Mouse (Mus musculus) thymus, adult 18-20 months (tissue): ENCODE measurements at regions not wholly inside any gene's neighbourhood (a gene's known extent, or its start where the extent isn't known, plus 50 kb on each side); places are given as distances from the start of the nearest gene placed in this dataset.
A peak's percentile ranks its signal among the peaks of the same experiment; 100 is the strongest.
"Not testable (repeated sequence)": the region's sequence is repeated elsewhere in the genome, so short reads cannot be mapped to it uniquely, and the experiment has no call there.

Experiments
- DNase-seq, 2 experiments: peaks; one replicate each; pipeline ENCODE4 v3.0.0; 2022; ENCODE audit warnings: mixed read lengths in 2 of 2

DNA sequence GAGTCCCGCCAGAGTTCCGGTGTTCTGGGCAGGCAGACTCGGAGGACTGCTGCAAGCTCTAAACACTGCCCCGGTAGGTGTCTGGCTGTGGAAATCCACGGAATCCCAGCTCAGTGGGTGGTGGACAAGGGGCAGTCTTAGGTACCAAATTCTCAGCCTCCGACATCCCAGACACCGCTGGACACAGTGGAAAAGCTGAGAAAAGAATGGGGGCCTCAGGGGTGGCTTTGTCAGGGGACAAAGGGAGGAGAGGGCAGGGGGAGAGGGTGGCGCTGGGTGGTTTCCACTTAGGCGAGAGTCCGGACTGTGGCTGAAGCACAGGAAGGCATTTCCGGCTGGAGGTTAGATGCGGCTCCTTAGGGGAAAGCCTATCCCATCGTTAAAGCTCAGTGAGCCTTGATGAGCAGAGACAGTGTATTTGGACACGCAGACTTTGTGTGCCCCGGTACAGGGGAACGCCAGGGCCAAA lies 217.5 kb upstream of the Zpld1 start:
- DNase-seq = no peak

- no peak for DNase-seq
Measured at GRCm38 (mm10) chr16:55514448-55515200, 216.8 kb upstream of the Zpld1 start.

GRCm38 (mm10) chr16:55504796-55505413 lies 207.1 kb upstream of the Zpld1 start:
- no peak for DNase-seq

GRCm38 (mm10) chr16:55504274-55504673 lies 206.5 kb upstream of the Zpld1 start:
- DNase-seq = no peak

- no peak for DNase-seq
Measured at GRCm38 (mm10) chr16:55503273-55503672, 205.5 kb upstream of the Zpld1 start.

GRCm38 (mm10) chr16:55499831-55500230 lies 202.0 kb upstream of the Zpld1 start:
- DNase-seq = not testable (repeated sequence)

- no peak for DNase-seq
Measured at GRCm38 (mm10) chr16:55495051-55495450, 197.3 kb upstream of the Zpld1 start.

DNA sequence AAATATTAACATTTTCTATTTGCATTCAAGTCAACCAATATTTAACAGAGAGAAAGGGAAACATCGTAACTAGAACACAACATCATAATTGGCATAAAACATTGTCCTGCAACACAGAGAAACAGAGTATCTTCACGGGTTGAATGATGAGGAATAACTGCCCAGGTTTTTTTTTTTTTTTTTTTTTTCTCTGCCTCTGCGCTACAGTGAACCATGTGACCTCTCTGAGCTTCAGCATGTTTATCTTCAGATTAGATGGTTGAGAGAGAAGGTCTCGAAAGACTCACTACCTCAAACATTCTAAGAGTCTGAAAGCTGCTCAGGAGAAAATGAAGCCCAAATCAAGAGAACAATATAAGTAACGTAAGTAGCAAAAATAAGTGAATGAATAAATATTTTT lies 196.4 kb upstream of the Zpld1 start:
- no peak for DNase-seq

GRCm38 (mm10) chr16:55492111-55492510 lies 194.3 kb upstream of the Zpld1 start:
- no peak for DNase-seq

DNA sequence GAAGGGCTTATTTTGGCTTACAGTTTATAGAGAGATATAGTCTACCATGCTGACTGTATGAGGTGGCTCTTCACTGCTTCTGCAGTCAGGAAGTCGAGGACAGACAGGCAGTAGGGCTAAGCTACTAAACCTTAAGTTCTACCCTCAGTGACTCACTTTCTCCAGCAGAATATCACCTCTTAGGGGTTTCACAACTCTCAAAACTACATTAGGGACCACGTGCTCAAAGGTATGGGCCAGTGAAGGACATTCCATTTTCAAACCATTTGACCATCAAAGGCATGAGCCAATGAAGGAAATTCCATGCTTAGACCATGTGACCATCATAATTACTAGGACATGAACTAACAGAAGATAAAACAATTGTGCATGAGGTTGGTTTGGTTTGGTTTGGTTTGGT lies 186.6 kb upstream of the Zpld1 start:
- no peak for DNase-seq

DNA sequence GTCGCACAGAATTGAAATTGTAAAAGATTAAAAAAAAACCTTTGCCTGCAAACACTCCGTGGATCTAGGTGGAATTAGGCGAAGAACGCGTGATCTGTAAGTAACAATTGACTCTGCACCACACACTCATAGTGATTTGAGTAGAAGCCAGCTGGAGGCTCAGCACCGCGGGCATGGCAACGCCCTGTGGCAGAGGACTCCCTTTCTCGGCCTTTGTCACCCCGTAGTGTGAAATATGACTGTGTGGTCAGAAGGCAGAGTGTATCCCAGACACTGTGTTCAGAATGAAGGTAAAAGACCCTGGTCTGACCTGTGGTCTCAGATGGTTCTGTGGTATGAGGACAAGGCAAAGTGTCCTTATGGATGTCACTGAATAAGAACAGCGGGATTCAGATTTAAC lies 183.0 kb upstream of the Zpld1 start:
- DNase-seq = no peak

- DNase-seq = no peak
Measured at GRCm38 (mm10) chr16:55480304-55480703, 182.5 kb upstream of the Zpld1 start.

DNA sequence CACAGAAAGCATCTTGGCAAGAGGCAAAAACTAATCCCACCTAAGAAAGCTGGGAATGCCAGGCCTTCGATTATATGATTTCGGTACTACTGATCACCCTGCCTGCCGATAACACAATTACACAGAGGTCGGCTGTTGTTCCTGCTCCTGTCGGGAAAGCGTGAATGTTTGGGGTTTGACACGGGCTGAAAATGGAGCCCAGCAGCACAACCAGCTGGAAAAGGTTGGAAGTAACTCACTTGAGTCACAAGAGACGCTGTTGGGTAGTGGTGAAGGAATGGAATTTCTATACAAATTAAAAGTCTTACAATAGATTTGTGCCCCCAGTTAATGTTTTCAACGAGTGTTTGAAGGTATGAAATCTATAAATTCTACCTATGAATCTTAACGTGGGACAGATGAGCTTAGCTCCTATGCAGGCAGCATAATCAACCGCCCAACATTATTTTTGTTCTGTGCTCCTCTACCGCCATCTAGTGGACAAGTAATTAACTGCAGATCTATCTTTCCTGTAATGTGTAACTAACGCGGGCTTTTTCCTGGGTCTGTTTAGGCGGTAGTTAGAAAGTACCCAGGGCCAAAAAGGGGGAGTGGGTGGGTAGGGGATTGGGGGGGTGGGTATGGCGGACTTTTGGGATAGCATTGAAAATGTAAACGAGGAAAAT lies 178.9 kb upstream of the Zpld1 start:
- DNase-seq = no peak

GRCm38 (mm10) chr16:55474950-55475525 lies 177.3 kb upstream of the Zpld1 start:
- DNase-seq = no peak

DNA sequence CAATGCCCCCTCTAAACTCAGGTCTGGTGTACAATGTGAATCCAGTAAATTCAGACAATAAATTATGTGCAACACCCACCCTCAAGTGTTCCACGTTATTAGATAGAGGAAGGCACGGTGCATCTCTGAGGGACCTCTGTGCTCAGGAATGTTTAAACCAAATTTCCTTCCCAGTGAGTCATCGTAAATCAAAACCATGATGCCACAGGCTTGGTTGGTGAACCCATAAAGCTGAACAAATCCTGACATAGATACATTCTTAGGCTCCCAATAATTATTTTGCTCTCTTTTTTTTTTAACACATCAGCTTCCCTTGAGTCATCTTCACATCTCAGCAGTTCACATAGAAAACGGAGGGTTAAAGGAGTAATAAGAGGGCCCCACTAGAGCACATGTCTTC lies 173.6 kb upstream of the Zpld1 start:
- DNase-seq = no peak

DNA sequence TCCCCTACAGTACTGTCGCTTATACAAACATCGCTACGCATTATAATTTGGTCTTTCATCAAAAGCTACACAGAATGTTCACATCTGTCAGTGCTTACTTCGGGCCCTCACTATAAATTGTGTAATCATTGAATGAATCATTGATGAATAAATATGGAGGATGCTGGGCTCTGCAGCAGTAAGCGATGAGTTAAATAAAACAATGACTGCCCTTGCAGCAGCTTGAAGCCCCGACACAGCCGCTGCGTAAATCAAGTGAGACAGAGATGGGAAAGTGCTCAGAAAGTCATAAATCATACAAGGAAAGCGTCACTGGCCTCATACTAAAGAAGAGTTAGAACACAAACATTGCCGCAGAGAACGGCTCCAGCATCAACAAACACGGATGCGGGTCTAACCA lies 172.9 kb upstream of the Zpld1 start:
- no peak for DNase-seq

DNA sequence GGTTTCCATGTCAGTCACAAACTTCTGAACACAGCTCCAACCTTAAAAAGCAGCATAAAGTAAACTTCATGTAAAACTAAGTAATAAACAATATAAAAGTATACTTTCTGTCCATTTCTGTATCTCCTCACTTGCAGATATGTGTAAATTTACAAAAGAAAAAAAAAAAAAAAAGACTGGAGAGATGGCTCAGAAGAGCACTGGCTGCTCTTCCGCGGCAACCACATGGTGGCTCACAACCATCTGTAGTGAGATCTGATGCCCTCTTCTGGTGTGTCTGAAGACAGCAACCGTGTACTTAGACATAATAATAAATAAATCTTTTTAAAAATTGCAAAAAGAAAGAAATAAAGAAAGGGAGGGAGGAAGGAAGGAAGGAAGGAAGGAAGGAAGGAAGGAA lies 171.9 kb upstream of the Zpld1 start:
- no peak for DNase-seq

DNA sequence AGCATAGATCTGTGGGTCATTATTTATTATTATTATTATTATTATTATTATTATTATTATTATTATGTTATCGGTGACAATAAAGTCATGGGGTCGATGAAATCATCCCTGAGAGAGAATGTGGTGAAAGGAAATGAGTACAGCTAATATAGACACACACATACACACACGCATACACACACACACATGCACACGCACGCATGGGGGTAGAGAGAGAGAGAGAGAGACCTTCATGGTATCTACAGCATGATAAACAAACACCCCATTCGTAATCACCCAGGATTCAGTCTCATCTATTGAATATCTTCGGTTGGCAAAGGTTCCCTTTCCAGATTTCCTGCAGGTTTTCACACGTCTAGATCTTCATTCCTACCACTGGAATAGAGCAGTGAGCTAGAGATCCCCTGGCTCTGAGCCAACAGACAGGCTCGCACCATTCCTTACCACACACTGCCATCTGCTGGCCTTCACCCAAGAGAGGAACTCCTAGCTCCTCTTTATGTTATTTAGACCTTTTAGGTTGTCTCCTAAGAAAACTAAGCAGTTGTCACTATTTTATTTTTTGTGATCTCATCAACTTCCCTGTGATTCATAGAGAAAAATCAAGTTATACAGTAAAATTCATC lies 171.2 kb upstream of the Zpld1 start:
- peak in 1 of 2 experiments; percentile 8 for DNase-seq

DNA sequence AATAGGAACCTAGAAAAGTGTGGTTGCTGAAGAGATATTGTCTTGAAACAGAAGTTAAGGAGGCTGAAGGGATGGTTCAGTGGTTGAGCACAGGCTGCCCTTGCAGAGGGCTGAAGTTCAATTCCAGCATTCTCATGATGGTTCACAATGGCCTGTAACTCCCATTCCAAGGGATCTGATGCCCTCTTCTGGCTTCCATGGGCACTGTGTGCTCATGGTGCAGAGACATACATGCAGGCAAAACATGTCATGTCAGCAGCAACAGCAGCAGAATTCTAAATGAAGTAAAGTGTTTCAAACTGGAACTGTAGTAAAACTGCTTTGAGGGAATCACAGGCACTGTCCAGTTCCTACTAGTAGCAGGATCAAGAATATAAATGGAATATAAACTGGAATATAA lies 162.7 kb upstream of the Zpld1 start:
- no peak for DNase-seq

GRCm38 (mm10) chr16:55447581-55447980 lies 149.8 kb upstream of the Zpld1 start:
- DNase-seq = no peak

- no peak for DNase-seq
Measured at GRCm38 (mm10) chr16:55442821-55443581, 145.2 kb upstream of the Zpld1 start.
